Mouse (Mus musculus): ENCODE data around the gene Ywhag. TPM values are rescaled to one million over a fixed set of nuclear protein-coding genes. Genes with fewer than 3 reads are reported as not detected.

Gene Ywhag
- 53.1 TPM for polyA plus RNA-seq (2014; fragmentation: Illumina TruSeq; extraction: RNeasy Lipid Tissue Mini Kit (QIAGEN cat#74804); ENCODE audit: insufficient read depth, low read depth, low replicate concordance)

DNA sequence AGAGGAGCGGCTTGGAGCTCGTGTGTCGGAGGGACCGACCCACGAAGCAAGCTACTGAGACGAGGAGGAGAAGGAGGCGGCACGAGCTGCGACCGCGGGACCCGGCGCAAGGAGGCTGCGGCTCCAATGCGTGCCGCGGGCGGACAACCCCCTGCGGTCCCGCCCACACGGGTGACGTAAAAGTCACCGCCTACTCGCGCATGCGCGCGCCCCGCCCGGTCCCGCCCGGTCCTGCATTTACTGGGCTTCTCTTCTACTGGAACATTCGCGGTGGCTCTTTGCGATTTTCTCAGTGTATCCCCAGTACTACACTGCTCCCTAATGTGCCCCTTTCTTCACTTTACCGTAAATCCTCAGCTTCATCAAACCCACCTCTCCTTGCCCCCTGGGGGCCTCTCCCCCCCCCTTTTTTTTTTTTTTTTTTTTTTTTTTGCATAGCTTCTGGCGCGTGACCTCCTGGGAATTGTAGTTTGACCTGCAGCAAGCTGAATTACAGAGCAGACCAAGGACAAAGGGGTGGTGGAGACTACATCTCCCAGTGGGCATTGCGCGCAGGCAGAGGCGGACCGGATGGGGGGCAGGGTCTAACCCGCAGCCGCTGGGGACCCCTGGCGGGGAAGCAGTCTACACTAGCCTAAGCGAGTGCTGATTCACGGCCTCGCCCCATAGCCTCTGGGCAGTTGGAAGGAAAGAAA, at the start of gene Ywhag:
Gene Ywhag (minus strand): TSS at position 136 of the 695 bp plus-strand sequence.

DNA sequence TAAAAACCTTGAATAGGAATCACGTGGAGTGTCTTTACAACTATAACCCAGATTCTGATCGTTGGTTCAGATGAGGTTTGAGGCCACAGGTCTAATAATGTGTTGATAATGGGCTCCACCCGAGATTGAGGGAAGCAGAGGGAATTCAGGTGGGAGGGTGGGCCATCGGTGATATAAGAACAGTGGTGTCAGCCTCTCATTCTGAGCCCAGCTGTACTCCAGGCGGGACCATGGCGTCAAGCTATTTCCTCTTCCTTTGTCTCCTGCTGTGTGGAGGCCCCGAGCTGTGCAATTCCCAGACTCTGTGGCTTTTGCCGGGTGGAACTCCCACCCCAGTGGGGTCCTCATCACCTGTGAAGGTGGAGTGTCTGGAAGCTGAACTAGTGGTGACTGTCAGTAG, 45.5 kb upstream of the Ywhag start, which contains the start of gene Zp3:
Gene Zp3 (plus strand): TSS at position 196 of the 400 bp plus-strand sequence.

DNA sequence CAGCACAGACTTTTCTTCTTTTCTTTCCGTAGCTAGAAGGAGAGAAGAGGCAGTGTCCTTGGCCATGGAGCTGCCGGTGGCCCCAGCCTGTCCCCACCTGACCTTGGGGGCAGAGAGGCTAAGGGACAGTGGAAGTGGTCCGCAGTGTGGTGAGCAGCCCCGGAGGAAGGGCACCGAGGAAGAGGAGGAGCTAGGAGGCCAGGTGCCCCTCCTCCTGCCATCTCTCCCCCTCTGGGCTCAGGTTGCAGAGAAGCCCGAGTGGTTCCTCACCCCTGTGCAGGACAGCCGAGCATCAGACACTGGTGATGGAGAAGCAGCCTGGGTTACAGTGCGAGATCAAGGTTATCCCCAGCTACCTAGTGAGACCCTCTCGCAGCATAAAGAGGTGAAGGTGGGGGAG, 39.9 kb upstream of the Ywhag start, which contains the start of gene Ssc4d:
Gene Ssc4d (minus strand): TSS at position 167 of the 400 bp plus-strand sequence.

DNA sequence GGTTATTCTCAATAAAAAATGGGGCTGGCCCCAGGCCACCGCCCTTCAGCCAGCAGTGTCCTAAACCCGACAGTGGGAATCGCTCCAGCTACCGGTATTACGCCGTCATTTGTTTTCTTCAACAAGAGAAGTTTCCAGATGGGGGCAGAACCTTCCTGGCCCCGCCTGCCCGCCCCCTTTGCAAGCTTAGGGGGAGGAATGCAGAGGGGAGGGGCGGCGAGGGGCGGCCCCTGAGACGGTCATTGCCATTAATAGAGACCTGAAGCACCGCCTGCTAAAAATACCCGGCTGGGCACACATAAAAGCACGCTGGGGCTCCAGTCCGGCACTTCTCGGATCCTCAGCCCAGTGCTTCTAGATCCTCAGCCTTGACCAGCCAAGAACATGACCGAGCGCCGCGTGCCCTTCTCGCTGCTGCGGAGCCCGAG, 46.7 kb downstream of the Ywhag start, which contains the start of gene Hspb1:
Gene Hspb1 (plus strand): TSS at position 245 of the 428 bp plus-strand sequence.

Other genes with a start within 250 kb of the Ywhag start
- gene Tmem120a, start 190.2 kb downstream of the Ywhag start, polyA plus RNA-seq (2014; fragmentation: Illumina TruSeq; extraction: RNeasy Lipid Tissue Mini Kit (QIAGEN cat#74804); ENCODE audit: insufficient read depth, low read depth, low replicate concordance): 24.1 TPM
- gene Styxl1, start 156.2 kb downstream of the Ywhag start, polyA plus RNA-seq (2014; fragmentation: Illumina TruSeq; extraction: RNeasy Lipid Tissue Mini Kit (QIAGEN cat#74804); ENCODE audit: insufficient read depth, low read depth, low replicate concordance): 2.5 TPM
- 172 TPM for gene Mdh2, start 156.1 kb downstream of the Ywhag start, polyA plus RNA-seq (2014; fragmentation: Illumina TruSeq; extraction: RNeasy Lipid Tissue Mini Kit (QIAGEN cat#74804); ENCODE audit: insufficient read depth, low read depth, low replicate concordance)
- gene Srrm3, start 127.7 kb downstream of the Ywhag start, polyA plus RNA-seq (2014; fragmentation: Illumina TruSeq; extraction: RNeasy Lipid Tissue Mini Kit (QIAGEN cat#74804); ENCODE audit: insufficient read depth, low read depth, low replicate concordance): not detected
- gene Hspb1, start 46.7 kb downstream of the Ywhag start, polyA plus RNA-seq (2014; fragmentation: Illumina TruSeq; extraction: RNeasy Lipid Tissue Mini Kit (QIAGEN cat#74804); ENCODE audit: insufficient read depth, low read depth, low replicate concordance): 179 TPM
- 1.0 TPM for gene Ssc4d, start 39.9 kb upstream of the Ywhag start, polyA plus RNA-seq (2014; fragmentation: Illumina TruSeq; extraction: RNeasy Lipid Tissue Mini Kit (QIAGEN cat#74804); ENCODE audit: insufficient read depth, low read depth, low replicate concordance)
- gene Zp3, start 45.5 kb upstream of the Ywhag start, polyA plus RNA-seq (2014; fragmentation: Illumina TruSeq; extraction: RNeasy Lipid Tissue Mini Kit (QIAGEN cat#74804); ENCODE audit: insufficient read depth, low read depth, low replicate concordance): not detected
- gene Dtx2, start 60.2 kb upstream of the Ywhag start, polyA plus RNA-seq (2014; fragmentation: Illumina TruSeq; extraction: RNeasy Lipid Tissue Mini Kit (QIAGEN cat#74804); ENCODE audit: insufficient read depth, low read depth, low replicate concordance): 9.9 TPM
- 31.1 TPM for gene Upk3b, start 103.9 kb upstream of the Ywhag start, polyA plus RNA-seq (2014; fragmentation: Illumina TruSeq; extraction: RNeasy Lipid Tissue Mini Kit (QIAGEN cat#74804); ENCODE audit: insufficient read depth, low read depth, low replicate concordance)
- gene Upk3bl, start 119.9 kb upstream of the Ywhag start, polyA plus RNA-seq (2014; fragmentation: Illumina TruSeq; extraction: RNeasy Lipid Tissue Mini Kit (QIAGEN cat#74804); ENCODE audit: insufficient read depth, low read depth, low replicate concordance): not detected
- 7.2 TPM for gene Rasa4, start 149.3 kb upstream of the Ywhag start, polyA plus RNA-seq (2014; fragmentation: Illumina TruSeq; extraction: RNeasy Lipid Tissue Mini Kit (QIAGEN cat#74804); ENCODE audit: insufficient read depth, low read depth, low replicate concordance)
- gene Polr2j, start 182.0 kb upstream of the Ywhag start, polyA plus RNA-seq (2014; fragmentation: Illumina TruSeq; extraction: RNeasy Lipid Tissue Mini Kit (QIAGEN cat#74804); ENCODE audit: insufficient read depth, low read depth, low replicate concordance): 83.0 TPM
- gene Lrwd1, start 201.5 kb upstream of the Ywhag start, polyA plus RNA-seq (2014; fragmentation: Illumina TruSeq; extraction: RNeasy Lipid Tissue Mini Kit (QIAGEN cat#74804); ENCODE audit: insufficient read depth, low read depth, low replicate concordance): 11.3 TPM
- 7.6 TPM for gene Alkbh4, start 201.5 kb upstream of the Ywhag start, polyA plus RNA-seq (2014; fragmentation: Illumina TruSeq; extraction: RNeasy Lipid Tissue Mini Kit (QIAGEN cat#74804); ENCODE audit: insufficient read depth, low read depth, low replicate concordance)
- gene Orai2, start 236.1 kb upstream of the Ywhag start, polyA plus RNA-seq (2014; fragmentation: Illumina TruSeq; extraction: RNeasy Lipid Tissue Mini Kit (QIAGEN cat#74804); ENCODE audit: insufficient read depth, low read depth, low replicate concordance): 7.5 TPM